Mouse (Mus musculus): Measurements from ENCODE around the gene Pter.

Gene Pter

GRCm38 (mm10) chr2:13009261-13009972 is 85.6 kb downstream of the Pter start:
- DNase-seq = no peak

DNA sequence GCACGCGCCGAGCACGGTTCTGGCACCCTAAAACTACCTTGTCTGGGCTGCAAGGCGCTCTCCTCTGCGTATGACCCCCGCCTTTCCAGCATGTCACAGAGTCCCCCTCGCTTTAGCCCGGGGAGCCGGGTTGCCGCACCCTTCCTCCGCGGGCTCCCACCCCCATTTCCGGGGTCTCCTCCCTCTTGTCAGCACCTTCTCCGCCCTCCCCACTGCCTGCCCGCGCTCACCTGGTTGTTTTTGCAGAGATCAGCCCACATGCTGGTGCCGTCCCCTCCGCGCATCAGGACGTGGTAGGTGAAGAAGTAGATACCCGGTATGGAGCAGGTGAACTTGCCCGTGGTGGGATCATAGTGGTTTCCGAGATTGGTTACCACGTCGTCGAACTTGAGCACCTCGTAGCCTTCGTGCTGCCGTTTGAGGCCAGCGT is 86.2 kb downstream of the Pter start:
- no peak for DNase-seq

DNA sequence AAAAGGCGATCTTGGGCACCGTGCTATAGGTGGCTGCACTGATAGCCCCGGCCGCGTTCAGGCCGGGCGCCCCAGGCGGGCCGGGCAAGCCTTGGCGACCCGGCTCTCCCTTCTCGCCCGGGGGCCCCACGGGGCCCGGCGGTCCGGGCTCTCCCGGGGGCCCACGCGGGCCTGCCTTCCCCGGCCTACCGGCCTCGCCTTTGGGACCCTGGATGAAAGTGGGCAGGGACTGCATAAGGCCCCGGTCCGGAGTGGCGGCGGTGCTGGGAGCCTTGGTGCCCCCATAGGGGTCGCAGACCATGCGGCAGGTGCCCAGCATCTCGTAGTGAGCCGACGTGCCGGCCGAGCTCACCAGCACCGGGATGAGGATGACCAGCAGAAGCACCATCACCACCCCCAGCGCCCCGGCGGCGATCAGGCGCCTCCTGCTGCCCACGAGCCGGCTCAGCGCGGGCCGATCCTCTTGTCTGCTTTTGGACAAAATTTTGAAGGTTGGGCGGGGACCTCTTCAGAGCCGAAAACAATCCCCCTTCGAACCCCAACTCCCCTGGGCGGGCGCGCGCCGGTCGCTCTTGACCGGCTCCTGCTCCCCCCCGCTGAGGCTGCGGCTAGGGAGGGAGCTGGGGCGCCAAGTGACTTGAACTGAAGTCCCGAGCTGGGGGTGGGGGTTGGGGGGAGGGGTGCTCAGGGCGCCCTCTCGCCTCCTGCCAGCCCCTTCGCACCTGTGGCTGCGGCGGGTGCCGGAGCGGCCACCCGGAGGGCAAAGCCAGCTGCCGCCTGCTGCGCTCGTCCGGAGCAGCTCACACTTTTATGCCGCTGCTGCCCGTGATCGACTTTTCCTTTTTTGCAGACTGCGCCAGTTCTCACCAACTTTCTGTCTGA is 86.9 kb downstream of the Pter start:
- no peak for DNase-seq

- no peak for DNase-seq
Measured at GRCm38 (mm10) chr2:13011472-13011871, 87.6 kb downstream of the Pter start, which contains the start of gene C1ql3. Gene C1ql3, minus strand, starts transcription at chr2:13011806.

DNA sequence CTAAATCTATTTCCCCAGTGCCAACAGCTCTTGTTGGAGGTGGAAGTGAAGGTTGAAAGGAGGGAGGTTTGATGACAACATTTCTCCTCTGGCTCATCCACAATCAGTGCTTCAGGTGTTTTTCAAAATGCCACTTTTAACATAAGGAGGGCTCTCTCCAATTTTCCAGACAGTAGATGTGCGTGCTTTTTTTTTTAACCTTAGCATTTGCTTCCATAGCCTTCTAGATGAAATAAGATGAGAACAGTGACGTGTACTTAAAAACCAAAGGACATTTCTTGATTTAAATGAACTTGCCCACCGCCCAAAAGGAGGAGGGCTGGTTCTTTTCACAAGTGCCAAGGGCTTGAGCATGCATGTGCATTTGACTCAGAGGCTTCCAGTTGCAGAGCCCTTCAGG is 88.1 kb downstream of the Pter start:
- no peak for DNase-seq

DNA sequence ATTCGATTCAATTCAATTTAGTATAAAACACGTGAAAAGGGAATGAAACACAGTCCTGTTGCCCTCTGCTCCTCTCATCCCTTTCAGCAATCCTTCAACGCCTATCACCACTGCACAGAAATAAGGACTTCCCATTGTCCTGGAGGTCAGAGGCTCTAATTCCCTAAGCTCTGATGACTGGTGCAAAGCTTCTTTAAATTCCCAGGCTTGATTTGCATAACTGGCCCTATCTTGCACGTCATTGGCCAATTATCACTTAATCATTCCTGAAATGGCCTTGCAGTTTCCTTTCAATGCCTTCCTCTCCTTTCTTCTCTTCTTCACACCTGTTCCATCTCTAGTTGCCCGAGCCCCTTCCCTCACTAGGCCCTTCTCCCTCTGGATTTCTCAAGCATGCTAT is 94.5 kb downstream of the Pter start:
- no peak for DNase-seq

- DNase-seq = no peak
Measured at GRCm38 (mm10) chr2:13018861-13019260, 95.0 kb downstream of the Pter start.

GRCm38 (mm10) chr2:13038772-13039171 is 114.9 kb downstream of the Pter start:
- no peak for DNase-seq

DNA sequence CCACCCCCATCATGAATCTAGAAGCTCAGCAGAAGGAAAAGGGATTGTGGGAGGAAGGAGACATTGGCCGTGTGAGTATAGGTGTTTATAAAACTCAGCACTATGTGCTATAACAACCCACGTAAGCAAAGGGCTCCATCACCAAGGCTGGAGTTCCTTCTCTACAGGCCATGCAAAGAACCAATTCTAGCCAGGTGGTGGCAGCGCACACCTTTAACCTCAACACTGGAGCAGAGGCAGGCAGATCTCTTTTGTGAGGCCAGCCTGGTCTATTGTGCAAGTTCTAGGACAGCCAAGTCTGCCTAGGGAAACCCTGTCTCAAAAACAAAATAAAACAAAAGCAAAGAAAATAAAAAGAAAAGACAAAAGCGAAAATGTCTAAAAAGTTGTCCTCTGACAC is 115.9 kb downstream of the Pter start:
- no peak for DNase-seq

- DNase-seq = no peak
Measured at GRCm38 (mm10) chr2:13044555-13044954, 120.7 kb downstream of the Pter start.

DNA sequence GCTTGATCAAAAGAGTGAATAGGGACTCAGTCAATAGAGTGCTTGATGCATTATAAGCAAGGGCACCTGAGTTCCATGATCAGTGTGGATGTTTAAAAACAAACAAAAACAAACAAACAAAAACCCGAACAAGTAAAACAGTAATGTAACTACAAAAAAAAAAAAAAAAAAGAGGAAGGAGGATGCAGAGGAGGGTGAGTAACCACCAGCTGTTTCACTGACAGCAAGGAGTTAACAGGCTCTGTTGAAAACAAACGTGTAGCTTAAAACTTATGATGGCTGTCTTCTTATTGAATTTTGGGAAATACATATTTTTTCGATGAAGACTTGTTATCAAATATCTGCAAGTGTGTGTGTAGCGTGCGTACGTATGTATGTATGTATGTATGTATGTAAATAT is 124.8 kb downstream of the Pter start:
- DNase-seq = no peak
